Mouse (Mus musculus) heart, postnatal 0 days (tissue): ENCODE measurements around the gene Tac1. TPM values are rescaled to one million over a fixed set of nuclear protein-coding genes. Genes with fewer than 3 reads are reported as not detected.

Source experiments
- ATAC-seq: fragments of 200-750 bp; cut with Nextera tagmentation; 2 replicates; pipeline ENCODE4 v1.8.0; 2017; ENCODE audit warnings: low read depth, moderate number of reproducible peaks, moderate library complexity; ENCODE audit not compliant: insufficient read depth
- DNase-seq: peaks from one replicate; pipeline ENCODE4 v3.0.0-alpha.2; 2016; ENCODE audit warnings: low spot score
- H3K27ac ChIP-seq: fragments of 300-500 bp; sonication (generic); 2 replicates; pipeline ENCODE4 v1.5.1; 2014; ENCODE audit warnings: low read depth, mild to moderate bottlenecking
- H3K27me3 ChIP-seq: fragments of 300-500 bp; sonication (generic); 2 replicates; pipeline ENCODE4 v1.6.1; 2014; ENCODE audit warnings: low read length, mixed read lengths; ENCODE audit not compliant: control insufficient read depth, insufficient read depth
- H3K36me3 ChIP-seq: fragments of 300-500 bp; sonication (generic); replicated peaks from 2 replicates; pipeline ENCODE4 v1.6.1; 2014; ENCODE audit warnings: low read length, mixed read lengths; ENCODE audit not compliant: control insufficient read depth, insufficient read depth
- H3K4me1 ChIP-seq: fragments of 300-500 bp; sonication (generic); 2 replicates; pipeline ENCODE4 v1.6.1; 2014; ENCODE audit warnings: antibody characterized with exemption; ENCODE audit not compliant: control insufficient read depth, insufficient read depth
- H3K4me2 ChIP-seq: fragments of 300-500 bp; sonication (generic); 2 replicates; pipeline ENCODE4 v1.6.1; 2014; ENCODE audit warnings: low read depth, mild to moderate bottlenecking, low read length, moderate library complexity
- H3K4me3 ChIP-seq: fragments of 300-500 bp; sonication (generic); 2 replicates; pipeline ENCODE4 v1.5.1; 2014; ENCODE audit warnings: low read depth, low read length
- H3K9ac ChIP-seq: fragments of 300-500 bp; sonication (generic); replicated peaks from 2 replicates; pipeline ENCODE4 v1.6.1; 2014; ENCODE audit warnings: low read depth, low read length, mixed read lengths
- H3K9me3 ChIP-seq: fragments of 300-500 bp; sonication (generic); replicated peaks from 2 replicates; pipeline ENCODE4 v1.6.1; 2016; ENCODE audit warnings: low read length; ENCODE audit not compliant: control insufficient read depth
- CTCF ChIP-seq: IDR thresholded peaks from 2 replicates; pipeline ENCODE4 v1.5.1; 2016; ENCODE audit warnings: antibody characterized with exemption, control low read depth, low read depth
- EP300 ChIP-seq: IDR thresholded peaks from 2 replicates; pipeline ENCODE4 v1.6.1; 2016; ENCODE audit warnings: antibody characterized with exemption, low read depth
- WGBS: fragments of 180-500 bp; shearing (Covaris S2); extraction: QIAGEN DNeasy Blood & Tissue Kit; methylation state at CpG from one replicate; pipeline ENCODE4 v1.1.7; 2014; 5-methylcytosine and 5-hydroxymethylcytosine counted together
- polyA plus RNA-seq: library from polyadenylated mRNA; unstranded; fragments of >200 nt; fragmentation: Nextera tagmentation; extraction: Ambion mirVana; gene quantifications from 2 replicates; pipeline ENCODE4 v1.2.1, GENCODE M21; 2015
- total RNA-seq: library from RNA; depleted of rRNA; stranded (reverse); fragments of >200 nt; gene quantifications from 2 replicates; pipeline ENCODE4 v1.2.3, GENCODE M21; 2014; ENCODE audit warnings: low replicate concordance

Gene Tac1
- total and polyA plus RNA-seq, 2 experiments from 2014 or later, result 0.27 TPM; not detected in 1

DNA sequence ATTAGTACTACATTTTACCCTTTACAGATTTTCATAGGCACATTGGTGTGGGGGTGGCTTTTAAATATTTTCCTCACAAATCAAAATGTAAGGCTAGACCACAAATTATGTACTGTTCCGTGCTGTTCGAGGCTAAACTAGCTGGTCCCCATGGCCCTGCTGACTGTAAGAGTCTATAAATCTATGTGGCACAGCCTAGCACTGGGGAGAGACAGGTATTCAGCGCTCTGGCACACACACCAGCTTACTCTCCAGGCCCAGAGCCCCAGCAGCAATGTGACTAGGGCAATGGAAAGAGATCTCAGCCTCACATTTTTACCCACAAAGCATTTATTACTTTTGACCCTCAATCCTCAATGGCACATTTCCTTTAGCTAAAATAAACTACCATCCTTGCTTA, 9.9 kb downstream of the Tac1 start:
- H3K27me3 ChIP-seq, result no peaks in the 10 kb centered on the region
- no peak overlapping the region for H3K4me2 ChIP-seq
- TF ChIP-seq EP300 (no peak), CTCF (no peak)
- 73% methylated on average over 3 of the region's 3 CpGs for WGBS
- no peak overlapping the region for H3K9ac ChIP-seq
- H3K36me3 ChIP-seq, result no peaks in the 10 kb centered on the region
- H3K4me3 ChIP-seq, result no peak overlapping the region
- H3K4me1 ChIP-seq, result no peaks in the 10 kb centered on the region
- no peaks in the 10 kb centered on the region for H3K9me3 ChIP-seq
- no peak overlapping the region for H3K27ac ChIP-seq
- ATAC-seq (no peak), DNase-seq (no peak)

DNA sequence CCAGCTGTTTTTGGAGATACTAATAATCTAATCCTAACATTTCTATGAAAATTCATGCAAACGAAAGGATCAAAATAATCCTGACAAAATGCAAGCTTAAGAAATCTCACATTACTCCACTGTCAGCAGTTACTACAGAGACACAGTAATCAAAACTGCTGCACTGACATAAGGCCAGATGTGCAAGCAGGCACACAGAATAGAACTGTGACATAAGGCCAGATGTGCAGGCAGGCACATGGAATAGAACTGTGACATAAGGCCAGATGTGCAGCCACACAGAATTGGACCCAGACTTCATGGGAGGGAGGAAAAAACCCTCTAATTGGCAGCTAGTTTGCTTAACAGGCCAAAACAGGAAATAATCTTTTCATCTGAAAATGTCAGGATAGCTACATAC, 16.5 kb downstream of the Tac1 start:
- no peak overlapping the region for H3K9ac ChIP-seq
- H3K36me3 ChIP-seq, result no peaks in the 10 kb centered on the region
- no peaks in the 10 kb centered on the region for H3K4me1 ChIP-seq
- DNase-seq (no peak), ATAC-seq (no peak)
- no peak overlapping the region for H3K27ac ChIP-seq
- H3K4me2 ChIP-seq, result no peak overlapping the region
- no peaks in the 10 kb centered on the region for H3K27me3 ChIP-seq
- no peak for TF ChIP-seq CTCF
- no peak for TF ChIP-seq EP300
- WGBS, result 53% methylated on average over 1 of the region's 1 CpGs
- no peaks in the 10 kb centered on the region for H3K9me3 ChIP-seq
- no peak overlapping the region for H3K4me3 ChIP-seq

DNA sequence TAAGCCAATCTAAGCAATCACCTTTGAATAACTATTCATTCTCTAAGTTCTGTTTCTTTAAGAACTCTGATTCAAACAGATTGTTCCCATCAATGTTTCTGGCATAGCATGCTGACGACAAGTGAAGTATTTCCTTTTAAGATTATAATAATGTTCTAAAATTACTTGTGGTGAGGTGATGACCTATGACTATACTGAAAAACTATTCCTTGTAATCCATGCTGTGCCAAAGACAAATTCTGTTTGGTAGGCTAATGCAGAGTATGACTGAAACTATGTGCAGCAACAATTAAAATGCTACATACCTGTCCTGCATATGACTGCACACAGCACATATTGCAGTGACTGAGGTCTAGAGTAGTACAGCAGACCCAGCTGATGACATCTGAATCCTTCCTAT, 23.4 kb downstream of the Tac1 start:
- 16% methylated on average over 1 of the region's 1 CpGs for WGBS

DNA sequence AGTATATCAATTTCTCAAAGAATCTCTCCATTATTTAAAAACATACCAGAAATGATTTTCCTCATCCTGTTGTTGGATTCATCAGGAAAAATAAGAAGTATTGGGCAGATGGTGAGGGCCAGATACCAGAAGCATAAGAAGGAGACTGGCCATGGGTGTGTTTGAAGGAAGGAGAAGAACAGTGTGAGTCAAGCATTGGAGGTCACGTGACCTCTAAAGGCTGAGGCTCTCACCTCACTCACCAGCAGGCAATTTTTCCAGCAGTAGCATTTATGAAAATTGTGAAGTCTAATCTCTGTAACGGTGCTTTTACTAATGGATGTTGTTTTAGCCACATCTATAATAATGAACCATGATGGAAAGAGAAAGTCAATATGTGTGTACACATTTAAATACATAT, 39.8 kb downstream of the Tac1 start:
- 82% methylated on average over 2 of the region's 2 CpGs for WGBS
- ATAC-seq, result no peak
- Histone ChIP-seq H3K36me3 (no peaks in the 10 kb centered on the region), H3K4me2 (no peak overlapping the region), H3K9ac (no peak overlapping the region), H3K4me1 (no peaks in the 10 kb centered on the region), H3K4me3 (no peak overlapping the region), H3K9me3 (no peaks in the 10 kb centered on the region), H3K27me3 (no peaks in the 10 kb centered on the region), H3K27ac (no peak overlapping the region)
- no peak for DNase-seq
- TF ChIP-seq CTCF (no peak), EP300 (no peak)

More for the DNA sequence above, 23.4 kb downstream of the Tac1 start:
- Histone ChIP-seq H3K9ac (no peak overlapping the region), H3K4me2 (no peak overlapping the region), H3K27ac (no peak overlapping the region), H3K27me3 (no peaks in the 10 kb centered on the region), H3K4me1 (no peaks in the 10 kb centered on the region), H3K4me3 (no peak overlapping the region), H3K9me3 (no peaks in the 10 kb centered on the region), H3K36me3 (no peaks in the 10 kb centered on the region)
- TF ChIP-seq CTCF (no peak), EP300 (0 out of 2 replicates have a peak, but pooled peaks have one; percentile 15)
- 0 out of 2 replicates have a peak, but pooled peaks have one; percentile 39 for ATAC-seq
- peak; percentile 27 for DNase-seq

DNA sequence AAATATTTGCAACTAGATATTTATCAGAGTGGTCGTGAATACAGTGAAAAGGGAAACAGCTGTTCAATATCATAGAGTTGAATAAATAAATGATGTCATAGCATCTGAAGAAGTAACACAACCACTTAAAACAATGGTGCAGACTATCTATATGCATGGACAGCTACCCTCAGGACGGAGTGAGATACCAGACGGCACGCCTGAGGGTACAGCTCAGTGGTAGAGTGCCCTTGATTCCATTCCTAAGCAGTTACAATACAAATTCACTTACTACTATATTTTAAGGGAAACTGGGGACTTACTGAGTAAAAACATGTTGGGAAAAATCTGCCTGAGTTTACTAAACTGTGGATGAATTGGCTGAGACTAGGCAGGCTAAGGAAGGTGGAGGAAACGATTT, 43.7 kb downstream of the Tac1 start:
- WGBS, result 66% methylated on average over 5 of the region's 5 CpGs
- DNase-seq, result no peak
- no peak overlapping the region for H3K27ac ChIP-seq
- no peak overlapping the region for H3K4me3 ChIP-seq
- no peak overlapping the region for H3K4me2 ChIP-seq
- H3K27me3 ChIP-seq, result no peaks in the 10 kb centered on the region
- no peak overlapping the region for H3K9ac ChIP-seq
- no peaks in the 10 kb centered on the region for H3K4me1 ChIP-seq
- H3K9me3 ChIP-seq, result no peaks in the 10 kb centered on the region
- no peaks in the 10 kb centered on the region for H3K36me3 ChIP-seq
- no peak for ATAC-seq
- TF ChIP-seq EP300, result no peak
- no peak for TF ChIP-seq CTCF

DNA sequence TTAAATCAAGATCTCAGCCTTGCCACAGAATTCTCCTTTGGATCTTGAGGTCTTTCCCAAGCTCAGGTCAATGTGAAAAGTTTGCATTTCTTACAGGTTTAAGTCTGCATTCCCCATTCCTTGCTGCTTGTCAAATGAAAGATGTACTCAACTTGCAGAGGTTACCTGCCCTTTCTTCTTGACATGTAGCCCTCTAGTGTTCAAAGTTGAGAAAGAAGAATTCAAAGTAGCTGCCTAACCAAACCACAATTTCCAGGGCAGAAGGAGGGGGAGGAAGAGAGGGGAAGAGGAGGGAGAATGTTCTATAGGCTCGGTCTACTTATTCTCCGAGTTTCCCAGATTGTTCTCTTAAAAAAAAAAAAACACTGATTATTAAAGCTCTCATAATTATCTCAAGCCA, 45.5 kb downstream of the Tac1 start:
- 23% methylated on average over 2 of the region's 2 CpGs for WGBS

More for the DNA sequence above, 45.5 kb downstream of the Tac1 start:
- no peak overlapping the region for H3K4me2 ChIP-seq
- DNase-seq, result no peak
- H3K36me3 ChIP-seq, result no peaks in the 10 kb centered on the region
- H3K27ac ChIP-seq, result no peak overlapping the region
- H3K9me3 ChIP-seq, result no peaks in the 10 kb centered on the region
- ATAC-seq, result no peak
- no peak overlapping the region for H3K4me3 ChIP-seq
- TF ChIP-seq CTCF (peak; percentile 43), EP300 (no peak)
- H3K9ac ChIP-seq, result no peak overlapping the region
- H3K27me3 ChIP-seq, result no peaks in the 10 kb centered on the region
- H3K4me1 ChIP-seq, result no peaks in the 10 kb centered on the region
